Mouse (Mus musculus): Measurements from ENCODE around the gene Cst11.
"Not testable (repeated sequence)": the region's sequence is repeated elsewhere in the genome, so short reads cannot be mapped to it uniquely, and the experiment has no call there.

Gene Cst11

GRCm38 (mm10) chr2:148771397-148771796, at the start of gene Cst11:
Gene Cst11, minus strand, starts transcription at chr2:148771497.
- not testable (repeated sequence) for DNase-seq (ENCODE audit: low read depth, low spot score)

GRCm38 (mm10) chr2:148819909-148820308, 48.6 kb upstream of the Cst11 start, which contains the start of gene Cst13:
Gene Cst13, plus strand, starts transcription at chr2:148820081.
- DNase-seq (ENCODE audit: low read depth, low spot score) = no peak

- DNase-seq (ENCODE audit: low read depth, low spot score) = no peak
These were observed 35.4 kb upstream of the Cst11 start for GRCm38 (mm10) chr2:148806696-148807095.

- DNase-seq (ENCODE audit: low read depth, low spot score) = no peak
These were observed 30.2 kb upstream of the Cst11 start for GRCm38 (mm10) chr2:148801491-148801921.

GRCm38 (mm10) chr2:148798485-148798884, 27.2 kb upstream of the Cst11 start, which contains the start of gene Cst8:
Gene Cst8, plus strand, starts transcription at chr2:148798785.
- DNase-seq (ENCODE audit: low read depth, low spot score) = no peak

- no peak for DNase-seq (ENCODE audit: low read depth, low spot score)
These were observed 17.8 kb upstream of the Cst11 start, which contains the start of gene Cst12 for GRCm38 (mm10) chr2:148789142-148789541. Gene Cst12, plus strand, starts transcription at chr2:148789361.

- no peak for DNase-seq (ENCODE audit: low read depth, low spot score)
These were observed 10.4 kb upstream of the Cst11 start, which contains the start of gene 8030411F24Rik for GRCm38 (mm10) chr2:148781709-148782108. Gene 8030411F24Rik, plus strand, starts transcription at chr2:148782009.

GRCm38 (mm10) chr2:148763648-148764388, 7.5 kb downstream of the Cst11 start:
- DNase-seq (ENCODE audit: low read depth, low spot score) = no peak

GRCm38 (mm10) chr2:148754310-148754846, 16.9 kb downstream of the Cst11 start:
- DNase-seq (ENCODE audit: low read depth, low spot score) = no peak

GRCm38 (mm10) chr2:148751893-148752813, 19.1 kb downstream of the Cst11 start:
- peak; percentile 70 for DNase-seq (ENCODE audit: low read depth, low spot score)

GRCm38 (mm10) chr2:148750058-148750457, 21.2 kb downstream of the Cst11 start, which contains the start of gene Cstl1:
Gene Cstl1, plus strand, starts transcription at chr2:148750358.
- no peak for DNase-seq (ENCODE audit: low read depth, low spot score)

- no peak for DNase-seq (ENCODE audit: low read depth, low spot score)
These were observed 27.4 kb downstream of the Cst11 start for GRCm38 (mm10) chr2:148743846-148744407.

GRCm38 (mm10) chr2:148743001-148743400, 28.3 kb downstream of the Cst11 start:
- DNase-seq (ENCODE audit: low read depth, low spot score) = no peak

GRCm38 (mm10) chr2:148732327-148733000, 38.8 kb downstream of the Cst11 start, which contains the start of gene Napb:
Gene Napb, minus strand, starts transcription at chr2:148732467.
- DNase-seq (ENCODE audit: low read depth, low spot score) = peak; percentile 91

- no peak for DNase-seq (ENCODE audit: low read depth, low spot score)
These were observed 39.5 kb downstream of the Cst11 start for GRCm38 (mm10) chr2:148731614-148732326.

GRCm38 (mm10) chr2:148719271-148719995, 51.9 kb downstream of the Cst11 start:
- no peak for DNase-seq (ENCODE audit: low read depth, low spot score)

All from brain, embryonic 18.5 days (tissue).